Mouse (Mus musculus): ENCODE data around the gene Ptpdc1.

Gene Ptpdc1

GRCm38 (mm10) chr13:48655637-48656036 is 30.2 kb upstream of the Ptpdc1 start:
- no peak for DNase-seq (ENCODE audit: low spot score)

- peak; percentile 32 for DNase-seq (ENCODE audit: low spot score)
Observed at GRCm38 (mm10) chr13:48653788-48654770, 28.6 kb upstream of the Ptpdc1 start.

- DNase-seq (ENCODE audit: low spot score): peak; percentile 30
Observed at GRCm38 (mm10) chr13:48651132-48652065, 25.9 kb upstream of the Ptpdc1 start.

- no peak for DNase-seq (ENCODE audit: low spot score)
Observed at GRCm38 (mm10) chr13:48650615-48651014, 25.2 kb upstream of the Ptpdc1 start.

GRCm38 (mm10) chr13:48646696-48647095 is 21.2 kb upstream of the Ptpdc1 start:
- no peak for DNase-seq (ENCODE audit: low spot score)

- no peak for DNase-seq (ENCODE audit: low spot score)
Observed at GRCm38 (mm10) chr13:48643991-48644390, 18.5 kb upstream of the Ptpdc1 start.

- DNase-seq (ENCODE audit: low spot score): no peak
Observed at GRCm38 (mm10) chr13:48643072-48643471, 17.6 kb upstream of the Ptpdc1 start.

GRCm38 (mm10) chr13:48639570-48639969 is 14.1 kb upstream of the Ptpdc1 start:
- DNase-seq (ENCODE audit: low spot score): no peak

GRCm38 (mm10) chr13:48637706-48638105 is 12.2 kb upstream of the Ptpdc1 start:
- no peak for DNase-seq (ENCODE audit: low spot score)

- DNase-seq (ENCODE audit: low spot score): no peak
Observed at GRCm38 (mm10) chr13:48631691-48632090, 6.2 kb upstream of the Ptpdc1 start.

GRCm38 (mm10) chr13:48624968-48625398 is 481 bp downstream of the Ptpdc1 start:
- DNase-seq (ENCODE audit: low spot score): no peak

- DNase-seq (ENCODE audit: low spot score): no peak
Observed at GRCm38 (mm10) chr13:48618890-48619289, 6.6 kb downstream of the Ptpdc1 start.

GRCm38 (mm10) chr13:48617774-48618173 is 7.7 kb downstream of the Ptpdc1 start:
- no peak for DNase-seq (ENCODE audit: low spot score)

GRCm38 (mm10) chr13:48614525-48614924 is 10.9 kb downstream of the Ptpdc1 start:
- no peak for DNase-seq (ENCODE audit: low spot score)

GRCm38 (mm10) chr13:48609106-48609505 is 16.4 kb downstream of the Ptpdc1 start:
- no peak for DNase-seq (ENCODE audit: low spot score)

- DNase-seq (ENCODE audit: low spot score): no peak
Observed at GRCm38 (mm10) chr13:48604591-48604990, 20.9 kb downstream of the Ptpdc1 start.

- no peak for DNase-seq (ENCODE audit: low spot score)
Observed at GRCm38 (mm10) chr13:48603296-48603695, 22.2 kb downstream of the Ptpdc1 start.

GRCm38 (mm10) chr13:48594605-48595004 is 30.9 kb downstream of the Ptpdc1 start:
- no peak for DNase-seq (ENCODE audit: low spot score)

GRCm38 (mm10) chr13:48594031-48594430 is 31.4 kb downstream of the Ptpdc1 start:
- DNase-seq (ENCODE audit: low spot score): no peak

GRCm38 (mm10) chr13:48593181-48593580 is 32.3 kb downstream of the Ptpdc1 start:
- no peak for DNase-seq (ENCODE audit: low spot score)

- DNase-seq (ENCODE audit: low spot score): no peak
Observed at GRCm38 (mm10) chr13:48590743-48591142, 34.7 kb downstream of the Ptpdc1 start.

GRCm38 (mm10) chr13:48587354-48587753 is 38.1 kb downstream of the Ptpdc1 start:
- DNase-seq (ENCODE audit: low spot score): no peak

Measured in spleen, adult 12 weeks (tissue).